9 mouse cellular contexts compared by ENCODE assay signal in the genomic region with DNA sequence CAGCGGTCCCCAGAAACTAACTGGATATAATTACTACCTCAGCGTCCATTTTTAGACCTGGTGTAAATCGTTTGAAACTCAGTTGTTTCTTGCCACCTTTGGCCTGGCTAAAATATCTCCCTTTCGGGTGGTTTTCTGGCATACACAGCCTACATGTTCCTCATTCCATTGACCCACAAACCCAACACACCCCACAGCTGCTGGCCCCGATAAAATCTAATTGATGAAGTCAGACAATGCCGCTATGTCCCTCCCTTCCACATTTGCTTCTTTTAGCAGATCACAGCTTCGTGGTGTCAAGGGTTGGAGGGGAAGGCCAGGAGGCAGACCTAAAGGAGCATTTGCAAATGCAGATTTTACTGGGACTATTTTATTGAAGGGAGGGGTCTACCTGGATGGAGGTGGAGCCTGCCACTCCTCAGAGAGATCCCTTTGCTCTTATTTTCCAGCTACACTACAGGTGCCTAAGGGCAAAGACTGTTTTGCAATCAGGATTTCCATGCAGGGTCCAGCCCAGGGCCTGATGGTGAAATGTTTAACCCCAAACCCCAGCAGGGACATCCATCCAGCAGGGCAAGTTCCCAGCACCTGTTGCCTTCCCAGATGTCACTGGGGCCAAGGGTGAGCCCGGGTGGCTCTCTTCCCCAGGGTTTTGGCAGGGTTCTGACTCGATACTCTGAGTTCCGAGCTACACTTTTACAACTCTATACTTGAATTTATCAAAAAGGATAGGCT. TPM values are rescaled to one million over a fixed set of nuclear protein-coding genes. Genes with fewer than 3 reads are reported as not detected.
DNase-seq lines count a peak whose midpoint lies in the region; ATAC-seq and TF ChIP-seq lines count a peak whose summit lies in the region.
"Had no signal": no experiment of that assay in that cellular context is flagged by ENCODE, and none has a peak within 500 bp of the region (broad histone marks: within the 10 kb centered on the region; RNA-seq: fewer than 3 reads in every experiment).

No protein-coding gene starts in this region.

- 48% methylated on average over 10 of the region's 10 CpGs for WGBS in liver, adult 2 months
- WGBS in forebrain, embryonic 15.5 days: 63% methylated on average over 10 of the region's 10 CpGs
- WGBS in limb, embryonic 10.5 days: 36% methylated on average over 10 of the region's 10 CpGs
- 51% methylated on average over 10 of the region's 10 CpGs for WGBS in stomach, embryonic 14.5 days

- no peak for TF ChIP-seq POLR2A in liver, adult 2 months (IDR thresholded peaks at IDR 0.05; ENCODE audit: extremely low read depth, insufficient read depth, low read length)

- no peaks in the 10 kb centered on the region for H3K79me2 ChIP-seq in liver, adult 2 months (ENCODE audit: control insufficient read depth, insufficient read depth, low read length)

- ATAC-seq in forebrain, embryonic 15.5 days (replicated peaks): no peak
- no peak for ATAC-seq in stomach, embryonic 14.5 days (ENCODE audit: insufficient number of reproducible peaks, insufficient read depth, low FRiP score, low read depth)
- ATAC-seq in activated CD4-positive, CD25-positive, alpha-beta regulatory T cell, adult 4 months: no peak
- ATAC-seq in CD4-positive, CD25-positive, alpha-beta regulatory T cell, adult 4 months: no peak

- peak; percentile 88 for DNase-seq in liver, adult 2 months (ENCODE audit: extremely low read depth, low read depth, low spot score)
- no peak for DNase-seq in liver
- no peak for DNase-seq in limb, embryonic 10.5 days (ENCODE audit: low spot score)
- no peak for DNase-seq in embryo, embryonic 10 days (ENCODE audit: low spot score)

- H3K36me3 ChIP-seq in liver, adult 2 months (ENCODE audit: control insufficient read depth, insufficient read depth, low read length): no peaks in the 10 kb centered on the region
- no peaks in the 10 kb centered on the region for H3K36me3 ChIP-seq in forebrain, embryonic 15.5 days
- no peaks in the 10 kb centered on the region for H3K36me3 ChIP-seq in limb, embryonic 10.5 days
- no peaks in the 10 kb centered on the region for H3K36me3 ChIP-seq in stomach, embryonic 14.5 days (ENCODE audit: control insufficient read depth, insufficient read depth, low read length)

- no peak for TF ChIP-seq CTCF in liver, adult 2 months (IDR thresholded peaks at IDR 0.05; ENCODE audit: low read depth, low read length)

- H3K4me3 ChIP-seq in liver, adult 2 months (ENCODE audit: insufficient read depth, low read depth, low read length): no peak overlapping the region
- peak overlapping the region; percentile 31 for H3K4me3 ChIP-seq in forebrain, embryonic 15.5 days
- peak overlapping the region; percentile 35; the same call in 1 of the 2 replicates for H3K4me3 ChIP-seq in limb, embryonic 10.5 days
- H3K4me3 ChIP-seq in stomach, embryonic 14.5 days (ENCODE audit: low read depth, low read length): peak overlapping the region; percentile 28; the same call in 1 of the 2 replicates

- no peak overlapping the region for H3K27ac ChIP-seq in liver, adult 2 months (replicated peaks; ENCODE audit: insufficient read depth, low read depth, low read length)
- no peak overlapping the region for H3K27ac ChIP-seq in forebrain, embryonic 15.5 days (replicated peaks)
- H3K27ac ChIP-seq in limb, embryonic 10.5 days: no peak overlapping the region
- H3K27ac ChIP-seq in stomach, embryonic 14.5 days (ENCODE audit: low read length): no peak overlapping the region

- peaks cover 2% of the 10 kb centered on the region for H3K4me1 ChIP-seq in liver, adult 2 months (ENCODE audit: control insufficient read depth, insufficient read depth, low read length)
- peaks cover 30% of the 10 kb centered on the region for H3K4me1 ChIP-seq in forebrain, embryonic 15.5 days
- H3K4me1 ChIP-seq in limb, embryonic 10.5 days: peaks cover 37% of the 10 kb centered on the region
- peaks cover 11% of the 10 kb centered on the region; the same call in 1 of the 2 replicates for H3K4me1 ChIP-seq in stomach, embryonic 14.5 days (ENCODE audit: control insufficient read depth, insufficient read depth, low read length)

- H3K9me3 ChIP-seq in forebrain, embryonic 15.5 days: no peaks in the 10 kb centered on the region
- H3K9me3 ChIP-seq in limb, embryonic 10.5 days (replicated peaks): no peaks in the 10 kb centered on the region
- no peaks in the 10 kb centered on the region for H3K9me3 ChIP-seq in stomach, embryonic 14.5 days (ENCODE audit: control insufficient read depth, low read depth, low read length)

- no peak overlapping the region for H3K9ac ChIP-seq in liver, adult 2 months (ENCODE audit: low read depth, low read length)
- no peak overlapping the region for H3K9ac ChIP-seq in forebrain, embryonic 15.5 days (replicated peaks)
- H3K9ac ChIP-seq in stomach, embryonic 14.5 days (replicated peaks; ENCODE audit: low read depth, low read length): no peak overlapping the region

- H3K27me3 ChIP-seq in liver, adult 2 months (ENCODE audit: control insufficient read depth, insufficient read depth, low read length): peaks cover 10% of the 10 kb centered on the region
- no peaks in the 10 kb centered on the region for H3K27me3 ChIP-seq in forebrain, embryonic 15.5 days
- peaks cover 68% of the 10 kb centered on the region for H3K27me3 ChIP-seq in limb, embryonic 10.5 days (ENCODE audit: low read depth, poor library complexity, severe bottlenecking)
- H3K27me3 ChIP-seq in stomach, embryonic 14.5 days (ENCODE audit: control insufficient read depth, insufficient read depth, low read length): no peaks in the 10 kb centered on the region

- H3K4me2 ChIP-seq in forebrain, embryonic 15.5 days (replicated peaks): peak overlapping the region; percentile 60
- peak overlapping the region; percentile 46 for H3K4me2 ChIP-seq in stomach, embryonic 14.5 days (replicated peaks; ENCODE audit: low read depth, low read length)

RNA-seq across cellular contexts. Expression of a gene that starts 3.6 kb away (rescaled TPM):
- total RNA-seq in liver, adult 2 months (2014; rRNA removed): 0.13 and 0.18 TPM in 2 replicates
- 0.28 and 0.37 TPM in 2 replicates for polyA plus RNA-seq in liver, adult 2 months (2012; rRNA removed)
- polyA plus RNA-seq in forebrain, embryonic 15.5 days (2015; fragmentation: Nextera tagmentation; extraction: Ambion mirVana): 20.3 and 25.2 TPM in 2 replicates
- 20.1 and 26.8 TPM in 2 replicates for polyA plus RNA-seq in limb, embryonic 10.5 days (2016; fragmentation: Nextera tagmentation; extraction: Ambion mirVana)
- 24.9 and 30.5 TPM in 2 replicates for polyA plus RNA-seq in stomach, embryonic 14.5 days (2014; fragmentation: Nextera tagmentation; extraction: Ambion mirVana)
- polyA plus RNA-seq in activated CD4-positive, CD25-positive, alpha-beta regulatory T cell, adult 4 months (2017; shearing (Covaris generic)): not detected
- polyA plus RNA-seq in CD4-positive, CD25-positive, alpha-beta regulatory T cell, adult 4 months (2017; shearing (Covaris generic)): not detected
- total RNA-seq: hematopoietic stem cell, adult 5-6 weeks had no signal

Comparison
In these comparisons a context has a peak if more than half of its experiments do, and no peak if none do; other contexts are left out.
1. RNA of a gene that starts 3.6 kb away (polyA plus RNA-seq): 24.9 to 30.5 TPM in stomach, embryonic 14.5 days, 20.1 to 26.8 TPM in limb, embryonic 10.5 days and 20.3 to 25.2 TPM in forebrain, embryonic 15.5 days; 0.28 to 0.37 TPM in liver, adult 2 months, not detected in activated CD4-positive, CD25-positive, alpha-beta regulatory T cell, adult 4 months and not detected in CD4-positive, CD25-positive, alpha-beta regulatory T cell, adult 4 months; every median in the first group is over 10 times any median in the second.